Mouse (Mus musculus) MEL (cell line): ENCODE data around the gene Cd84. TPM values are rescaled to one million over a fixed set of nuclear protein-coding genes. Genes with fewer than 3 reads are reported as not detected.

ENCODE experiments used
- CHD1 ChIP-seq: IDR thresholded peaks from 2 replicates; pipeline ENCODE4 v1.6.1; 2012; ENCODE audit warnings: low read depth, mild to moderate bottlenecking, inconsistent platforms, low read length, improper control_type of control experiment
- CTCF ChIP-seq, 3 experiments: IDR thresholded peaks in 2 of 3; conservative IDR thresholded peaks in 1 of 3; 2 replicates each; pipeline ENCODE4 v1.5.1; 2011 to 2012; ENCODE audit warnings: low read length in 3 of 3, low read depth in 2 of 3, mild to moderate bottlenecking in 2 of 3, improper control_type of control experiment in 1 of 3, inconsistent platforms in 1 of 3, mixed read lengths in 1 of 3, moderate library complexity in 1 of 3; ENCODE audit not compliant: control insufficient read depth in 1 of 3, insufficient read depth in 1 of 3, poor library complexity in 1 of 3, severe bottlenecking in 1 of 3
- E2F4 ChIP-seq: IDR thresholded peaks from 2 replicates; pipeline ENCODE4 v1.6.1; 2011; ENCODE audit warnings: low read depth, low read length, improper control_type of control experiment, borderline replicate concordance
- EP300 ChIP-seq, 2 experiments: IDR thresholded peaks; 2 replicates each; pipeline ENCODE4 v1.6.1; 2011; ENCODE audit warnings: improper control_type of control experiment in 2 of 2, low read length in 2 of 2, low read depth in 1 of 2, mild to moderate bottlenecking in 1 of 2
- ETS1 ChIP-seq: IDR thresholded peaks from 2 replicates; pipeline ENCODE4 v1.6.1; 2012; ENCODE audit warnings: low read depth, mild to moderate bottlenecking, inconsistent platforms, low read length, improper control_type of control experiment, moderate library complexity
- GABPA ChIP-seq: IDR thresholded peaks from 2 replicates; pipeline ENCODE4 v1.6.1; 2012; ENCODE audit warnings: low read depth, mild to moderate bottlenecking, inconsistent platforms, low read length, improper control_type of control experiment, moderate library complexity
- GATA1 ChIP-seq: IDR thresholded peaks from 2 replicates; pipeline ENCODE4 v1.6.1; 2011; ENCODE audit warnings: low read depth, low read length, improper control_type of control experiment
- HCFC1 ChIP-seq: IDR thresholded peaks from 2 replicates; pipeline ENCODE4 v1.6.1; 2012; ENCODE audit warnings: low read depth, mild to moderate bottlenecking, inconsistent platforms, low read length, improper control_type of control experiment, moderate library complexity
- JUND ChIP-seq: IDR thresholded peaks from 2 replicates; pipeline ENCODE4 v1.6.1; 2011; ENCODE audit warnings: low read depth, mild to moderate bottlenecking, improper control_type of control experiment, low read length
- KAT2A ChIP-seq: conservative IDR thresholded peaks from 2 replicates; pipeline ENCODE4 v1.6.1; 2012; ENCODE audit warnings: low read depth, low read length, improper control_type of control experiment, inconsistent platforms
- MAFK ChIP-seq: IDR thresholded peaks from 2 replicates; pipeline ENCODE4 v1.6.1; 2011; ENCODE audit warnings: low read depth, mild to moderate bottlenecking, low read length, improper control_type of control experiment, borderline replicate concordance
- MAX ChIP-seq: IDR thresholded peaks from 2 replicates; pipeline ENCODE4 v1.6.1; 2011; ENCODE audit warnings: low read length, improper control_type of control experiment
- MAZ ChIP-seq: IDR thresholded peaks from 2 replicates; pipeline ENCODE4 v1.6.1; 2012; ENCODE audit warnings: low read depth, mild to moderate bottlenecking, inconsistent platforms, low read length, improper control_type of control experiment
- MYB ChIP-seq: IDR thresholded peaks from 2 replicates; pipeline ENCODE4 v1.6.1; 2011; ENCODE audit warnings: mild to moderate bottlenecking, low read depth, low read length, improper control_type of control experiment
- NRF1 ChIP-seq: IDR thresholded peaks from 2 replicates; pipeline ENCODE4 v1.6.1; 2014; ENCODE audit warnings: low read depth, mild to moderate bottlenecking, inconsistent platforms, low read length, improper control_type of control experiment, moderate library complexity; ENCODE audit not compliant: poor library complexity, insufficient read depth, severe bottlenecking
- POLR2A ChIP-seq, 2 experiments: IDR thresholded peaks; 2 replicates each; pipeline ENCODE4 v1.6.1; 2011 to 2012; ENCODE audit warnings: low read length in 2 of 2, mild to moderate bottlenecking in 2 of 2, control low read depth in 1 of 2, improper control_type of control experiment in 1 of 2, low read depth in 1 of 2, moderate library complexity in 1 of 2; ENCODE audit not compliant: control insufficient read depth in 1 of 2, insufficient read depth in 1 of 2, poor library complexity in 1 of 2
- POLR2AphosphoS2 ChIP-seq: IDR thresholded peaks from 2 replicates; pipeline ENCODE4 v1.6.1; 2011; ENCODE audit warnings: low read length, improper control_type of control experiment
- POLR2AphosphoS5 ChIP-seq: IDR thresholded peaks from 2 replicates; pipeline ENCODE4 v1.6.1; 2012; ENCODE audit warnings: low read depth, borderline replicate concordance, mild to moderate bottlenecking, inconsistent platforms, low read length, moderate library complexity, mixed read lengths
- RAD21 ChIP-seq: IDR thresholded peaks from 2 replicates; pipeline ENCODE4 v1.6.1; 2011; ENCODE audit warnings: mild to moderate bottlenecking, low read depth, low read length, improper control_type of control experiment
- RCOR1 ChIP-seq: IDR thresholded peaks from 2 replicates; pipeline ENCODE4 v1.6.1; 2012; ENCODE audit warnings: low read depth, mild to moderate bottlenecking, inconsistent platforms, low read length, improper control_type of control experiment
- SIN3A ChIP-seq: IDR thresholded peaks from 2 replicates; pipeline ENCODE4 v1.6.1; 2012; ENCODE audit warnings: low read length, improper control_type of control experiment, inconsistent platforms
- TBP ChIP-seq: IDR thresholded peaks from 2 replicates; pipeline ENCODE4 v1.8.0; 2011; ENCODE audit warnings: low read depth, low read length, improper control_type of control experiment
- USF2 ChIP-seq, 2 experiments: IDR thresholded peaks; 2 replicates each; pipeline ENCODE4 v1.6.1; 2011 to 2012; ENCODE audit warnings: improper control_type of control experiment in 2 of 2, low read length in 2 of 2, borderline replicate concordance in 1 of 2, inconsistent platforms in 1 of 2, low read depth in 1 of 2, mild to moderate bottlenecking in 1 of 2; ENCODE audit not compliant: insufficient read depth in 1 of 2
- ZC3H11A ChIP-seq: IDR thresholded peaks from 2 replicates; pipeline ENCODE4 v1.6.1; 2012; ENCODE audit warnings: low read depth, mild to moderate bottlenecking, inconsistent platforms, low read length, improper control_type of control experiment
- ZKSCAN1 ChIP-seq: IDR thresholded peaks from 2 replicates; pipeline ENCODE4 v1.6.1; 2012; ENCODE audit warnings: low read depth, mild to moderate bottlenecking, inconsistent platforms, low read length, improper control_type of control experiment, moderate library complexity
- polyA plus RNA-seq, 2 experiments: library from polyadenylated mRNA; stranded (reverse) in 1 of 2; unstranded in 1 of 2; fragments of >175 nt in 1 of 2; fragments of >200 nt in 1 of 2; gene quantifications; 2 replicates each; pipeline versions ENCODE4 v1.2.1 to v1.2.4; 2012; ENCODE audit warnings: low replicate concordance in 2 of 2, low read depth in 1 of 2; ENCODE audit not compliant: insufficient read length in 2 of 2, insufficient read depth in 1 of 2, missing spikeins in 1 of 2
- total RNA-seq: library from RNA; depleted of rRNA; stranded (reverse); fragments of 300-350 nt; gene quantifications from 2 replicates; pipeline ENCODE4 v1.2.3, GENCODE M21; 2012

Cd84 gene
- total and polyA plus RNA-seq, 3 experiments: 6.8 to 10.4 TPM; not detected in 1

DNA sequence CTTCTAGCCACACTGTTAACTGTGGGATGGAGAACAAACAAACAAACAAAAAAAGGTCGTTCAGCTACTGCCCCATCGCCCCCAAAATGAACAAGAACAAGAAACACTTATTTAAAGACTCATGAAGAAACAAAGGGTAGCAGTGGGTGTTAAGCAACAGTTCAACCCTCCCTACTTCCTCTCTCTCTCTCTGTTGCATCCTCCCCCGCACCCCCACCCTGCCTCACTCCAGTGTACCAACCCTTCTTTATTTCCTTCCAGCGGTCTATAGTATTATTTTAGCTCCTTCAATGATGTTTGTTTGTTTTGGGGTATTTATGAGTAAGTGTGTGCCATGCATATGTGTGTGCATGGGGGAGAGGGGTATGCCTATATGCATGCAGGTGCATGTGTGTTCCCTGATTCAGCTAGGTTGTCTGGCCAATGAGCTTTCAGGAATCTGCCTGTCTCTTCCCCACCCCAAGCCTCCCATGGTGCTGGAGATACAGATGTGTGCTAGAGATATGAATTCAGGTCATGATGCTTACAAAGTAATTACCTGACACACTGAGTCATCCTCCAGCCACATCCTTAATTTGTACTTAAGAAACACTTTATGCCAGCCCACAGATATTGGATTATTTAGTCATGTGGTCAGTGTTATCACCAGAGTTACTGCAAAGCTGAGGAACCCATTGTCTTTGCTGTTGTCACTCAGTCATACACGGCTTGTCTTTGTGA is 5.7 kb downstream of the Cd84 start (continued):
- TF ChIP-seq POLR2A (IDR thresholded peaks at IDR 0.05; ENCODE audit: control insufficient read depth in 1 of 2, insufficient read depth in 1 of 2, low read depth in 1 of 2, low read length in 2 of 2, poor library complexity in 1 of 2): no peak
- TF ChIP-seq JUND: peak; percentile 71; the same call in 1 of the 2 replicates
- no peak for TF ChIP-seq E2F4
- no peak for TF ChIP-seq NRF1
- peak; percentile 94 for TF ChIP-seq GATA1
- TF ChIP-seq RCOR1: 0 out of 2 replicates have a peak, but pooled peaks have one; percentile 38
- no peak for TF ChIP-seq ZKSCAN1
- no peak for TF ChIP-seq ZC3H11A
- peak; percentile 66; the same call in 1 of the 2 replicates for TF ChIP-seq SIN3A
- no peak for TF ChIP-seq KAT2A
- TF ChIP-seq RAD21: no peak
- peak in 1 of 2 experiments; percentile 62; a peak in 2 of 4 replicates for TF ChIP-seq USF2 (IDR thresholded peaks at IDR 0.05; ENCODE audit: borderline replicate concordance in 1 of 2, insufficient read depth in 1 of 2, low read depth in 1 of 2, low read length in 2 of 2)
- TF ChIP-seq MAFK: peak; percentile 65; the same call in 1 of the 2 replicates
- no peak for TF ChIP-seq POLR2AphosphoS5
- no peak for TF ChIP-seq POLR2AphosphoS2
- TF ChIP-seq MAZ: peak; percentile 23; the same call in 1 of the 2 replicates
- TF ChIP-seq ETS1: peak; percentile 94
- TF ChIP-seq EP300 (IDR thresholded peaks at IDR 0.05; ENCODE audit: low read depth in 1 of 2, low read length in 2 of 2): peak; percentile 92 to 94
- TF ChIP-seq MAX: 0 out of 2 replicates have a peak, but pooled peaks have one; percentile 42
- no peak for TF ChIP-seq HCFC1
- 0 out of 2 replicates have a peak, but pooled peaks have one; percentile 6 for TF ChIP-seq TBP
- peak; percentile 39; the same call in 1 of the 2 replicates for TF ChIP-seq MYB
- no peak for TF ChIP-seq CHD1
- no peak for TF ChIP-seq CTCF (IDR thresholded peaks at IDR 0.05 in 2 of 3, conservative IDR thresholded peaks at IDR 0.05 in 1 of 3; ENCODE audit: control insufficient read depth in 1 of 3, insufficient read depth in 1 of 3, low read depth in 2 of 3, low read length in 3 of 3, poor library complexity in 1 of 3, severe bottlenecking in 1 of 3)
- no peak for TF ChIP-seq GABPA
- TF ChIP-seq, all 39 proteins: peak for 19
